Mouse (Mus musculus) liver, embryonic 12.5 days (tissue): ENCODE measurements around the gene Grin2d. TPM values are rescaled to one million over a fixed set of nuclear protein-coding genes. Genes with fewer than 3 reads are reported as not detected.

Experiments
- ATAC-seq: fragments of 200-750 bp; cut with Nextera tagmentation; 2 replicates; pipeline ENCODE4 v1.8.0; 2017; ENCODE audit warnings: moderate number of reproducible peaks, mild to moderate bottlenecking, moderate library complexity
- H3K27ac ChIP-seq: fragments of 300-500 bp; sonication (generic); 2 replicates; pipeline ENCODE4 v1.5.1; 2016; ENCODE audit warnings: mild to moderate bottlenecking
- H3K27me3 ChIP-seq: fragments of 300-500 bp; sonication (generic); replicated peaks from 2 replicates; pipeline ENCODE4 v1.6.1; 2016; ENCODE audit warnings: mild to moderate bottlenecking, moderate library complexity
- H3K36me3 ChIP-seq: fragments of 300-500 bp; sonication (generic); 2 replicates; pipeline ENCODE4 v1.6.1; 2016; ENCODE audit warnings: mild to moderate bottlenecking, moderate library complexity
- H3K4me1 ChIP-seq: fragments of 300-500 bp; sonication (generic); 2 replicates; pipeline ENCODE4 v1.6.1; 2016
- H3K4me2 ChIP-seq: fragments of 300-500 bp; sonication (generic); 2 replicates; pipeline ENCODE4 v1.6.1; 2016; ENCODE audit warnings: mild to moderate bottlenecking, moderate library complexity
- H3K4me3 ChIP-seq: fragments of 300-500 bp; sonication (generic); 2 replicates; pipeline ENCODE4 v1.5.1; 2016; ENCODE audit warnings: mild to moderate bottlenecking, moderate library complexity
- H3K9ac ChIP-seq: fragments of 300-500 bp; sonication (generic); 2 replicates; pipeline ENCODE4 v1.6.1; 2016; ENCODE audit warnings: mild to moderate bottlenecking, moderate library complexity
- H3K9me3 ChIP-seq: fragments of 300-500 bp; sonication (generic); replicated peaks from 2 replicates; pipeline ENCODE4 v1.6.1; 2016; ENCODE audit warnings: mild to moderate bottlenecking, moderate library complexity
- WGBS: fragments of 180-500 bp; shearing (Covaris S2); methylation state at CpG from one replicate; pipeline ENCODE4 v1.1.7; 2016; ENCODE audit not compliant: insufficient replicate concordance; 5-methylcytosine and 5-hydroxymethylcytosine counted together
- polyA plus RNA-seq: library from polyadenylated mRNA; unstranded; fragments of >200 nt; fragmentation: Nextera tagmentation; extraction: Ambion mirVana; gene quantifications from 2 replicates; pipeline ENCODE4 v1.2.1, GENCODE M21; 2016

The Grin2d gene
- polyA plus RNA-seq, 1 experiment from 2014 or later = 0.17 TPM

- peak overlapping the region; percentile 84 for H3K4me2 ChIP-seq
- H3K9me3 ChIP-seq = no peaks in the 10 kb centered on the region
- peak overlapping the region; percentile 57; the same call in 1 of the 2 replicates for H3K4me3 ChIP-seq
- H3K4me1 ChIP-seq = peaks cover 50% of the 10 kb centered on the region
- H3K36me3 ChIP-seq = no peaks in the 10 kb centered on the region
- no peak for ATAC-seq
- 42% methylated on average over 7 of the region's 7 CpGs for WGBS
- no peak overlapping the region for H3K27ac ChIP-seq
- H3K27me3 ChIP-seq = peaks cover 71% of the 10 kb centered on the region
- H3K9ac ChIP-seq = no peak overlapping the region
Measured at GRCm38 (mm10) chr7:45798931-45799330, 79.2 kb downstream of the Grin2d start.

GRCm38 (mm10) chr7:45798511-45798836 lies 79.7 kb downstream of the Grin2d start:
- Histone ChIP-seq H3K4me3 (peak overlapping the region; percentile 57), H3K4me1 (peaks cover 50% of the 10 kb centered on the region), H3K27me3 (peaks cover 76% of the 10 kb centered on the region), H3K36me3 (no peaks in the 10 kb centered on the region), H3K9ac (peak overlapping the region; percentile 49), H3K9me3 (no peaks in the 10 kb centered on the region), H3K4me2 (peak overlapping the region; percentile 84), H3K27ac (no peak overlapping the region)
- no peak for ATAC-seq
- 2% methylated on average over 19 of the region's 19 CpGs for WGBS

GRCm38 (mm10) chr7:45797661-45798510 lies 80.3 kb downstream of the Grin2d start:
- H3K27me3 ChIP-seq = peaks cover 82% of the 10 kb centered on the region

GRCm38 (mm10) chr7:45796950-45797349 lies 81.2 kb downstream of the Grin2d start:
- H3K27me3 ChIP-seq = peaks cover 91% of the 10 kb centered on the region

More at GRCm38 (mm10) chr7:45797661-45798510, 80.3 kb downstream of the Grin2d start:
- H3K4me1 ChIP-seq = peaks cover 50% of the 10 kb centered on the region
- H3K4me3 ChIP-seq = peak overlapping the region; percentile 57
- peak overlapping the region; percentile 84 for H3K4me2 ChIP-seq
- WGBS = 3% methylated on average over 58 of the region's 60 CpGs
- H3K27ac ChIP-seq = peak overlapping the region; percentile 60; the same call in 1 of the 2 replicates
- H3K36me3 ChIP-seq = no peaks in the 10 kb centered on the region
- ATAC-seq = no peak
- H3K9ac ChIP-seq = peak overlapping the region; percentile 52
- no peaks in the 10 kb centered on the region for H3K9me3 ChIP-seq

GRCm38 (mm10) chr7:45794971-45795370 lies 83.2 kb downstream of the Grin2d start:
- WGBS = 83% methylated on average over 29 of the region's 29 CpGs
- H3K9me3 ChIP-seq = no peaks in the 10 kb centered on the region
- no peak overlapping the region for H3K4me3 ChIP-seq
- H3K27ac ChIP-seq = no peak overlapping the region
- no peak for ATAC-seq
- H3K27me3 ChIP-seq = peaks cover 99% of the 10 kb centered on the region
- peaks cover 37% of the 10 kb centered on the region for H3K4me1 ChIP-seq
- H3K9ac ChIP-seq = no peak overlapping the region
- no peak overlapping the region for H3K4me2 ChIP-seq
- H3K36me3 ChIP-seq = no peaks in the 10 kb centered on the region

More at GRCm38 (mm10) chr7:45796950-45797349, 81.2 kb downstream of the Grin2d start:
- H3K4me1 ChIP-seq = peaks cover 50% of the 10 kb centered on the region
- H3K9me3 ChIP-seq = no peaks in the 10 kb centered on the region
- H3K36me3 ChIP-seq = no peaks in the 10 kb centered on the region
- H3K9ac ChIP-seq = peak overlapping the region; percentile 52
- peak overlapping the region; percentile 60; the same call in 1 of the 2 replicates for H3K27ac ChIP-seq
- 27% methylated on average over 6 of the region's 6 CpGs for WGBS
- peak overlapping the region; percentile 84 for H3K4me2 ChIP-seq
- peak; percentile 83 for ATAC-seq
- peak overlapping the region; percentile 57 for H3K4me3 ChIP-seq

- Histone ChIP-seq H3K9me3 (no peaks in the 10 kb centered on the region), H3K36me3 (no peaks in the 10 kb centered on the region), H3K27me3 (peaks cover 99% of the 10 kb centered on the region), H3K4me1 (peaks cover 34% of the 10 kb centered on the region), H3K9ac (no peak overlapping the region), H3K27ac (no peak overlapping the region), H3K4me2 (no peak overlapping the region), H3K4me3 (no peak overlapping the region)
- ATAC-seq = no peak
- 64% methylated on average over 41 of the region's 44 CpGs for WGBS
Measured at GRCm38 (mm10) chr7:45793969-45794585, 84.1 kb downstream of the Grin2d start.

- H3K27me3 ChIP-seq = peaks cover 99% of the 10 kb centered on the region
- ATAC-seq = no peak
- no peak overlapping the region for H3K4me2 ChIP-seq
- H3K27ac ChIP-seq = no peak overlapping the region
- H3K4me1 ChIP-seq = peaks cover 26% of the 10 kb centered on the region
- WGBS = 47% methylated on average over 24 of the region's 24 CpGs
- H3K36me3 ChIP-seq = no peaks in the 10 kb centered on the region
- no peak overlapping the region for H3K9ac ChIP-seq
- H3K4me3 ChIP-seq = no peak overlapping the region
- H3K9me3 ChIP-seq = no peaks in the 10 kb centered on the region
Measured at GRCm38 (mm10) chr7:45793240-45793639, 84.9 kb downstream of the Grin2d start.

GRCm38 (mm10) chr7:45791756-45792490 lies 86.3 kb downstream of the Grin2d start:
- Histone ChIP-seq H3K4me2 (no peak overlapping the region), H3K9ac (no peak overlapping the region), H3K36me3 (no peaks in the 10 kb centered on the region), H3K4me3 (no peak overlapping the region), H3K27me3 (peaks cover 99% of the 10 kb centered on the region), H3K4me1 (peaks cover 18% of the 10 kb centered on the region), H3K27ac (no peak overlapping the region), H3K9me3 (no peaks in the 10 kb centered on the region)
- no peak for ATAC-seq
- WGBS = 39% methylated on average over 17 of the region's 17 CpGs

- Histone ChIP-seq H3K4me1 (peaks cover 17% of the 10 kb centered on the region), H3K9me3 (no peaks in the 10 kb centered on the region), H3K9ac (no peak overlapping the region), H3K27me3 (peaks cover 99% of the 10 kb centered on the region), H3K36me3 (no peaks in the 10 kb centered on the region), H3K27ac (no peak overlapping the region), H3K4me3 (no peak overlapping the region), H3K4me2 (no peak overlapping the region)
- 50% methylated on average over 6 of the region's 6 CpGs for WGBS
- ATAC-seq = no peak
Measured at GRCm38 (mm10) chr7:45790721-45791120, 87.5 kb downstream of the Grin2d start.

GRCm38 (mm10) chr7:45787642-45788041 lies 90.5 kb downstream of the Grin2d start:
- Histone ChIP-seq H3K9ac (no peak overlapping the region), H3K4me3 (no peak overlapping the region), H3K27ac (no peak overlapping the region), H3K27me3 (peaks cover 99% of the 10 kb centered on the region), H3K4me1 (peaks cover 40% of the 10 kb centered on the region), H3K36me3 (no peaks in the 10 kb centered on the region), H3K4me2 (no peak overlapping the region; the same call in 1 of the 2 replicates), H3K9me3 (no peaks in the 10 kb centered on the region)
- 57% methylated on average over 22 of the region's 22 CpGs for WGBS
- no peak for ATAC-seq

GRCm38 (mm10) chr7:45786661-45787413 lies 91.3 kb downstream of the Grin2d start:
- WGBS = 9% methylated on average over 17 of the region's 17 CpGs
- H3K27ac ChIP-seq = no peak overlapping the region
- peak overlapping the region; percentile 60 for H3K4me2 ChIP-seq
- H3K36me3 ChIP-seq = no peaks in the 10 kb centered on the region
- H3K9ac ChIP-seq = no peak overlapping the region
- peak overlapping the region; percentile 18; the same call in 1 of the 2 replicates for H3K4me3 ChIP-seq
- peaks cover 99% of the 10 kb centered on the region for H3K27me3 ChIP-seq
- H3K4me1 ChIP-seq = peaks cover 40% of the 10 kb centered on the region
- H3K9me3 ChIP-seq = no peaks in the 10 kb centered on the region
- peak; percentile 43; the same call in 1 of the 2 replicates for ATAC-seq
